Mouse (Mus musculus) left cerebral cortex, postnatal 10 days (tissue): Measurements from ENCODE around the gene Cdh3. TPM values are rescaled to one million over a fixed set of nuclear protein-coding genes. Genes with fewer than 3 reads are reported as not detected.

Source experiments
- DNase-seq, 2 experiments: peaks; one replicate each; pipeline ENCODE4 v3.0.0; 2021 to 2022; ENCODE audit warnings: low spot score in 2 of 2, mixed read lengths in 1 of 2; ENCODE audit errors: extremely low spot score in 1 of 2
- intact Hi-C: fragments of 180-260 bp; cut with DNase I; formaldehyde crosslinking; loops from one replicate; pipeline ENCODE4 v1.15.1; 2025
- total RNA-seq, 2 experiments: library from RNA; stranded (reverse); gene quantifications; 2 replicates each; pipeline ENCODE4 v1.2.3; 2021

Cdh3 gene
- total RNA-seq, 2 experiments from 2014 or later, result 0.34 to 0.47 TPM

DNA sequence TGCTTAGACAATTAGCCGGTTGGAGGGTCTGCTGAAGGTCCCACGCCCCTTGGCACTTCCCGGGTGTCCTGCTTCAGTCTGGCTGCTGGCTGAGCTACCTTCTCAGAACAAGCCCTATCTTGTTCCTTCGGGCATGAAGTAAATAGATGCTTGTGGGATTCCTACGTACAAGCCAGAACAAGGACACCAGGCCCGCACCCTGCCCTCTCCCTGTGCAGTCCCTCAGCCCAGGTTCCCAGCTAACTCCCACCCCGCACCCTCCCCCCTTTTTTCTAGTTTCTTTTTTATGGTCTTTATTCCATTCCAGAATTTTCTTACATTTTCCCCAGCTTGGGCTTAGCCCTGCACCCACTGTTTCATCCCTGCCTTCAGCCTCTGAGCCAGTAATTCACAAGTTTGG is 9.9 kb downstream of the Cdh3 start:
- DNase-seq, result no peak
- intact Hi-C loops, result no loop called here

- DNase-seq, result no peak
- intact Hi-C loops, result no loop called here
Measured at GRCm38 (mm10) chr8:106521845-106522244, 11.2 kb downstream of the Cdh3 start.

DNA sequence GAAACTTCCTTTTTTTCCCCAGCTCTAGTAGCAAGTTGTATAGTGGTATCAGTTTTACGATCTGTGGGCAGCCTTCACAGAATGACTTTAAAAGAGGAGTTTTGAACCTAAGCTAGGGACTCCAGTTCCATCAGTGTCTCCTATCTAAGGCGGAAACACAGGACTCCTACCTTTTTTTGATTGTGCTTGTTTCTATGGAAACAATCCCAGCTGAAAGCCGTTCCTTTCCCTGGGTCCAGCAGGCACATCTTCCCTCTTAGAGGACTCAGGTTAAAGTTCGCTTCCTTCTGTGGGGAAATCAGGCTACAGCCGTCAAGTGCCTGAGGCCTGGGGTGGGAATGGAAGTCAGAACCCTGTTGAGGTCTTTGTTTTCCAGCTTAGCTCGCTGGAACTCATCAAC is 16.0 kb downstream of the Cdh3 start:
- DNase-seq, result no peak
- intact Hi-C loops, result no loop called here

DNA sequence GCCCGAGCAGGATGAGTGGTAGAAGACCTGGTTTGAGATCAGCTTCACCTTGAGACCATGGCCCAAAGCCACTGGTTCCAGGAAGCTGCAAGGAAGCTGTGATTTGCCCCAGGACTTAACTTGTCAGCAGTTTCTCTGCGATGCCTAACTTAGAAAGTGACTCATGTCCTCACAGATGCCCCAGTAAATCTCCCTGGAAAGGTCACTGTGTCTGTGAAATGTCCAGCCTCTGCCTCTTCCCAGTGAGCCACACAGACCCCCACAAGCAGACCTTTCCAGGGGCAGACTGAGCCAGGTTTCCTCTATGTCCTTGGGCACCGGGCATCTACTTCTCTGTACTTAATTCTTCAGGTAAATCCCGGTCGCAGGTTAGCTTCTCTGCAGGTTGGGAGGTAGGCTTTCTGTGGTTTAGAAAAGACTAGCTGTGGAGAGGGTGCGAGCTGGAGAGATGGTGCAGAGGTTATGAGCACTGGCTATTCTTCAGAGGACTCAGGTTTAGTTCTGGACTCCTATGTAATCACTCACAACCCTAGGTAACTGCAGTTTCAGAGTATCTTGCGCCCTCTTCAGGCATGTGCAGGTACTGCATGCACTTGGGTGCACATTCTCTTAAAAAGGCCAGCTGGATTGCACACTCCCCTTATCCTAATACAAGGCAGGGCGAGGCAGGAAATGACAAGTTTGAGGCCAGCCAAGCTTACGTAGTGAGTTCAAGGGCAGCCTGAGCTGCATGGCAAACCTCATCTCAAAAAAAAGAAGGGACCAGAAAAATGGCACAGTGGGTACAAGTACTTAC is 16.7 kb downstream of the Cdh3 start:
- intact Hi-C loops, result no loop called here
- no peak for DNase-seq

- intact Hi-C loops, result no loop called here
Measured at GRCm38 (mm10) chr8:106528596-106529249, 18.0 kb downstream of the Cdh3 start.

GRCm38 (mm10) chr8:106529885-106530482 is 19.3 kb downstream of the Cdh3 start:
- DNase-seq, result no peak
- intact Hi-C loops, result no loop called here

More at GRCm38 (mm10) chr8:106528596-106529249, 18.0 kb downstream of the Cdh3 start:
- no peak for DNase-seq

DNA sequence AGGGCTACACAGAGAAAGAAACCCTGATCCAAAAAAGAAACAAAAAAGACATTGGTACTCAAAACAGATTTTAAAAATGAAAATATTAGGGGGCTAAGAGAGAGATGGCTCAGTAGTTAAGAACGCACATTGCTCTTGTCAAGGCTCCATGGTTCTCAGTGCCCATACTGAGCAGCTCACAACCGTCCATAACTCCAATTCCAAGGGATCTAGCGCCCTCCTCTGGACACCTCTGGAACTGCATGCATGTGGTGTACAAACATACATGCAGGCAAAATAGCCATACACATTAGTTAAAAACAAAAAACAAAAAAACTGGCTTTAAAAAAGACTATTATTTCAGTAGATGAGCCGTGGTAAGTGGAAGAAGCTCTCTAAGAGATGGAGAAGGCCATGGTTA is 19.9 kb downstream of the Cdh3 start:
- intact Hi-C loops, result no loop called here
- DNase-seq, result no peak

DNA sequence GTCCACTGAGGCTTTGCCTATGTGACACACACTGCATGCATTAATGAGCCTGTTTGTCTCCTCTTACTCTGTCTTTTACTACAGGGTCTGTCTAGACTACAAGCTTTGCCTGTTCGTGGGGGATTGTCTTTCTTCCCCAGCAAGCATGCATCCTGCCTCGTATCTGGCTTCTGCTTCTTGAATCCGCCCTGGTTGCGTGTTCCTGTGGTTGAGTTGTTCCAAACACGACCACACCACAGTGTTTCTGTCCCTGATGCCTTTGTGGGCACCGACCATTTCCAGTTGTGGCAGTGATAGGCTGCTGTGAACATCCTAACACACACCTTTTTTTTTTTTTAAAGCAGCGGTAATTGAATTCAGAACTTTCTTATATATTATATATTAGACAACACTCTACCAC is 23.0 kb downstream of the Cdh3 start:
- no peak for DNase-seq
- intact Hi-C loops, result loop anchor here (2.0 kb wide), 1 partner anchor 101 kb away; no protein-coding TSS in a partner anchor

DNA sequence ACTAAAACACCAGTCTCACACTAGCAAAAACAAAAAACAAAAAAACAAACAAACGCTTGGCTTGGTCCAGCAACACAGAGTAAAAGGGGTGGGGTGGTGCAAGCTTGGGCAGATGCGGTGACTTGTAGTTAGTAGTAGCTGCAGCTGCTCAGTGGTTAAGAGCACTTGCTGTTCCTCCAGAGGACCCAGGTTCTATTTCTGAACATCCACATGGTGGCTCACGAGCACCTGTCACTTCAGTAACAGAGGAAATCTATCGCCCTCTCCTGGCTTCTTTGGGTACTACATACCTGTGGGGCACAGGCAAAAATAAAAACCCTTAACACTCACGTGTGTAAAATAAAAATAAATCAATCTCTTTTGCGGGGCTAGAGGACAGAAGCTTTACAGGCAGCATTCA is 23.8 kb downstream of the Cdh3 start:
- intact Hi-C loops, result loop anchor here (2.0 kb wide), 1 partner anchor 102 kb away; no protein-coding TSS in a partner anchor
- DNase-seq, result peak; percentile 9 to 58

- no peak for DNase-seq
- intact Hi-C loops, result loop anchor here (2.0 kb wide), 1 partner anchor 103 kb away; no protein-coding TSS in a partner anchor
Measured at GRCm38 (mm10) chr8:106535448-106535847, 24.8 kb downstream of the Cdh3 start.

DNA sequence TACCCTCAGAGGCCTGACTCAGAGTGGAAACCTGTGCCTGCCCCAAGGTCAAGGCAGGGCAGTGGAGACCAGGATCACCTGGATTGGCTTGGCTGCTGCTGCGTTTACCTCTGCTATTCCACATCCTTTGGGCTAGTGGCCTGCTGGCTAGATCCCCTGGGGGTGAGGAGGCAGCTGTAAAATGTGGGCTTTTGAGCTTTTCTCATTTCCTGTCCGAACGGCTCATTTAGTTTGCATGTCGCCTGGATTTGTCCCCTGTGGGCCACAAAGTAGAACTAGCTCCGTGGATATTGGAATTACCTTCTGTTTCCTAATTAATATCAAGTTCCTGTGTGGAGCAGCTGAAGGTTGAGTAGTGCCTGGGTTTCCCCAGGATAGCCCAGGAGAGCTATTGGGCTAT is 28.5 kb downstream of the Cdh3 start:
- no peak for DNase-seq
- intact Hi-C loops, result no loop called here

DNA sequence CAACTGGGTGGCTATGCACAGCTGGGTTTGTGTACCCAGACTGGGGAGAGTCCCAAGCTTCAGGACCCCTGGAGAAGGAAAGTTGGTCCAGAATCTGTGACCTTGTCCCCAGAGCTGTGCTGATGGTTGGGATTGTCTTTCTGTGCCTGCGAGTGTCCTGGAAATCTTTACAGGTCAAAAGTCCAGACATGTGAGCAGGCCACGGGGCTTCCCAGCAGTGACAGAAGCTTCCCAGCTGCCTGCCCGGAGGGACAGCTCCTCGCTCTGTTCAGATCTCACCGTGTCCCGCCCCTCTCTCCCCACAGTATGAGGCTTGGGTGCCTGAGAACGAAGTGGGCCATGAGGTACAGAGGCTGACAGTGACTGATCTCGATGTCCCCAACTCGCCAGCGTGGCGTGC is 30.3 kb downstream of the Cdh3 start:
- intact Hi-C loops, result no loop called here
- no peak for DNase-seq

DNA sequence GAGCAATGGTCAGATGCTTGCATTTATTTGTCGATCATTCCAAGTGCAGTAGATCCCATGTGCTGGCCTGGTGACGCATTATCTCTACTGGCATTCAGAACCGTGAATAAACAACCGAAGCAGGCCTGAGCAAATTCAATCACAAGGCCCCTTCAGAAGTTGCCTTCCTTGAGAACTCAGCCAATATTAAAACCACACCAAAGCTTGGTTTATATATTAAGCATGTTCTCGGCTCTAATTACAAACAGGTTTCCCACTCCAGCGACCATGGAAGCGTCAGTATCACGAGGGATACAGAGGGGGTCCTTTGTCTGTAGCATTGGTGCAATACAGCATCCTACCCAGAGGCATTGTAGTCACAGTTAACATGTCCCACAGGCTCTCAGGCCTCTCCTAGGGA is 32.4 kb downstream of the Cdh3 start:
- intact Hi-C loops, result no loop called here
- DNase-seq, result no peak

DNA sequence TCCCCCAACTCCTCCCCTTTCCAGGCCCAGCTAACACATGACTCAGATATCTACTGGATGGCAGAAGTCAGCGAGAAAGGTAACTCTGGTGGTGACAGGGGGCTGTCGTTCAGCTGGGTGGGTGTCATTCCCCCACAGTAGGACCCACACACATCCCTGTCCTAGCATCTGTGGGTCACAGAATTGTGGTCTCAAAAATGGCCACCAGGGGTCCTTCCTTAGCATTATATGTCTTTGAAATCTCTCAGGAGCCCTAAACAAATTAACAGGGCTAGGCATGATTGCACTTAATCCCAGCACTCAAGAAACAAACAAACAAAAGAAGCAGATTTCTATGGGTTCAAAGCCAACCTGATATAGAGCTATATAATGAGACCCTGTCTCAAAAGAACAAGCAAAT is 34.5 kb downstream of the Cdh3 start:
- intact Hi-C loops, result loop anchor here (5.0 kb wide), 1 partner anchor 97 kb away; no protein-coding TSS in a partner anchor
- no peak for DNase-seq

- intact Hi-C loops, result loop anchor here (5.0 kb wide), 1 partner anchor 96 kb away; no protein-coding TSS in a partner anchor
- DNase-seq, result no peak
Measured at GRCm38 (mm10) chr8:106546746-106547145, 36.1 kb downstream of the Cdh3 start.

DNA sequence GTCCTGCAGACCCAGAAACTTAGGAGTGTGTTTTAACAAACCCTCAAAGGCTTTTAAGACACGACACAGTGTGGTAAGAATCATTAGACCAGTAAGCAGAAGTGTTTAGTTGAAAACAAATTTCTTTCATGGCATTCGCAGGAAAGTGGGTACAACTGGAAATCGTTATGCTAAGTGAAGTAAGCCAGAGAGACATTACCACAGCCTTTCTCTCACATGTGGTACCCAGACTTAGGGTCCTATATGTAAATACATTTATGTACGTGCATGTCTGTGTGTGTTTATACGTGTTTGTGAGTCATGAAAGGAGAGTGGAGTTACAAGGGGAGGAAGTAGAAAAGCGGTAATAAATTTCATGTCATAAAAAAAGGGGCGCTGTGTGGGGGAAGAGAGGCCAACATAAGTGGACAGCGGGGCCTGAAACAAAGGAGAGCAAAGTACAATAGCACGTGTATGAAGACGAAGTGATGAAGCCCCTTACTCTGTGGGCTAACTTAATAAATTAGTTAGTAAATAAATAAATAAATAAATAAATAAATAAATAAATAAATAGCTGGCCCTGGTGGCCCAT is 37.8 kb downstream of the Cdh3 start:
- intact Hi-C loops, result loop anchor here (5.0 kb wide), 1 partner anchor 94 kb away; no protein-coding TSS in a partner anchor
- DNase-seq, result no peak

DNA sequence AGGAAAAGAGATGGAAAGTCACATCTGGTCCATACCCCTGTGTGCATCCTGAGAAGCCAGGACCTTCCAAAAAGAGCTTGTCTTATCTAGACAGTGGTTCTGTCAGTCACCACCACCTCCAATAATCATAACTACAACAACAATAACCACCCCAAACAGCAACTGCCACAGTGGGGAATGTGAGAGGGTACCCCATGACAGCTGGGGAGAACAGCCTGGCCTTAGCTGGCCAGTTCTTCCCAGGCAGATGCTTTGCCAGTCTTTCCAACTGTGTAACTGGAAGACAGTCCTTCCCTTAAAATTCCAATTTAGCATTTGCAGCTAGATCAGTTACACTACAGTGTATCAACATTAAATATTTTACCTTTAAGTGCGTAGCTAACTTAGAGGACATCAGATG is 40.2 kb downstream of the Cdh3 start:
- intact Hi-C loops, result no loop called here
- no peak for DNase-seq

DNA sequence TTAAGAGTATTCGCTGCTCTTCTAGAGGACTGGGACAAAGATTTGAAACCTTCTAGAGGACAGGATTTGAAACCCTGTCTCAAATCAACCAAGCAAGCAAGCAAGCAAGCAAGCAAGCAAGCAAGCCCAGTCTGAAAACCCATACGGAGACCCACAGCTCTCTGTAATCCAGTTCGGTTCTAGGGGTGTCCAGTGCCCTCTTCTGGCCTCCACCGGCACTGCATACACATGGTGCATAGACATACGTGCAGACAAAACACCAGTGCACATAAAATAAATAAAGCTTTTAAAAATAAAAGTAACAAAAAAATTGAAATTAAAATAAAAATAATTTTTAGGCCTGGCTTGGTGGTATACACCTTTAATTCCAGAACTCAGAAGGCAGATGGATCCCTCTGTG is 43.3 kb downstream of the Cdh3 start:
- no peak for DNase-seq

GRCm38 (mm10) chr8:106556068-106556645 is 45.5 kb downstream of the Cdh3 start:
- intact Hi-C loops, result no loop called here
- no peak for DNase-seq

More for the DNA sequence above, 43.3 kb downstream of the Cdh3 start:
- intact Hi-C loops, result no loop called here
